Mouse (Mus musculus): ENCODE results near the gene 4930467E23Rik. TPM values are rescaled to one million over a fixed set of nuclear protein-coding genes. Genes with fewer than 3 reads are reported as not detected.
"Not testable (repeated sequence)": the region's sequence is repeated elsewhere in the genome, so short reads cannot be mapped to it uniquely, and the experiment has no call there.

The 4930467E23Rik gene
- total and polyA plus RNA-seq, 2 experiments from 2014 or later: not detected

DNA sequence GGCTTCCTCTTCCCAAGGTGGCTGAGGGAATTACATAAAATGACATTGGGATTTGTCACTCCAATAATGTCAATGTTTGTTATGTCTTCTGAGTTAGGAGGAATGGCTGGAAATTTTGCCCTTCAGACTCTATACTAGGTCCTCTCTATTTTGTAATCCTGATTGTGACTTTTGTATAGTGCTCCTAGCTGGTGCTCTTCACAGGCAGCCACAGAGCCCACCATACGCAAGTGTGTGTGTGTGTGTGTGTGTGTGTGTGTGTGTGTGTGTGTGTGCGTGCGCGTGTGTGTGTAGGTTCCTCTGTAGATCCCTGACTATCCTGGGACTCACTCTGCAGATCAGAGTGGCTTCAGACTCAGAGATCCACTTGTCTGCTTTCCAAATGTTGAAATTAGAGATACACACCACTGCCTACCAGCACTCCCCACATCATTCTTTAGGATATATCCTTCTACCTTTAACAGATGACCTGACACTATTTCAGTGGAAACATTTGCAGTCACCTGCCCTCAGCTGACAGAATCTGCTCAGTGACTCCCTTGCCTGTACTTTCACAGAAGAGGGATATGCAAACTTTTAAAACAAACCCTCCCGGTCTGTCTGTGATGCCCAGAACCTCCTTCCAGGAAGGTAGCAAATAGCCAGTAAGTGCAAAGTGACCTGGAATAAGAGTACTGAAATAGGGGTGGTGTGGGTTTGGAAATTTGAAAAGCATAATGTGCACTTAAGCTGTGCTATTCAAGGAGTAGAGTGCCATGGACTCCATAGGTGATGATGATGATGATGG lies 52.1 kb downstream of the 4930467E23Rik start:
- H3K4me1 ChIP-seq (ENCODE audit: insufficient read depth, low read length); ATAC-seq (ENCODE audit: low FRiP score); H3K27me3 ChIP-seq (ENCODE audit: insufficient read depth, low read length); H3K9ac ChIP-seq (replicated peaks; ENCODE audit: low read length, poor library complexity, severe bottlenecking); H3K4me3 ChIP-seq (ENCODE audit: low read depth, low read length); H3K27ac ChIP-seq (ENCODE audit: low read depth, low read length); H3K9me3 ChIP-seq (ENCODE audit: low read length); H3K36me3 ChIP-seq (ENCODE audit: insufficient read depth, low read length); DNase-seq (ENCODE audit: low spot score); H3K4me2 ChIP-seq (ENCODE audit: low read depth, low read length, poor library complexity, severe bottlenecking): not testable (repeated sequence)
- 95% methylated on average over 5 of the region's 5 CpGs for WGBS

DNA sequence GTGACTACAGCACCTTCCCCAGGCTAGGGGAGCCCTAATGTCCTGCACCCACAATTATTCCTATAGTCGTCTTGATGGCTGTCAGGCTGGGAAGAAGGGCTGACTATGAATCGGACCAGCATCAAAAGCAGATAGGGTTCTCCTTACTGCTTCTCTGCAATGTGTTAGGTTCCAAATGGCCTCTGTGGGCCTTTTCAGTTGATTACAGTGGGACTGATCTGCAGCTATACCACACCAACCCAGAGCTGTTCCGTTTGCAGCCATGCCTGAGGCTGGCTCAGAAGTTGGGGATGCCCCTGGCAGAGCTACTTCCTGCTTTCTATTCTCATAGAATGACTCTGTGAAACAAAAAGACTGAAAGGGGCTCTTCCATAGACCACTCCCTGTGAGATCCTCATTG lies 53.4 kb downstream of the 4930467E23Rik start:
- not testable (repeated sequence) for H3K27me3 ChIP-seq (ENCODE audit: insufficient read depth, low read length); H3K4me1 ChIP-seq (ENCODE audit: insufficient read depth, low read length); ATAC-seq (ENCODE audit: low FRiP score); H3K4me2 ChIP-seq (ENCODE audit: low read depth, low read length, poor library complexity, severe bottlenecking); H3K4me3 ChIP-seq (ENCODE audit: low read depth, low read length); H3K36me3 ChIP-seq (ENCODE audit: insufficient read depth, low read length); H3K27ac ChIP-seq (ENCODE audit: low read depth, low read length); H3K9me3 ChIP-seq (ENCODE audit: low read length); DNase-seq (ENCODE audit: low spot score); H3K9ac ChIP-seq (replicated peaks; ENCODE audit: low read length, poor library complexity, severe bottlenecking)
- WGBS: 86% methylated on average over 3 of the region's 3 CpGs

DNA sequence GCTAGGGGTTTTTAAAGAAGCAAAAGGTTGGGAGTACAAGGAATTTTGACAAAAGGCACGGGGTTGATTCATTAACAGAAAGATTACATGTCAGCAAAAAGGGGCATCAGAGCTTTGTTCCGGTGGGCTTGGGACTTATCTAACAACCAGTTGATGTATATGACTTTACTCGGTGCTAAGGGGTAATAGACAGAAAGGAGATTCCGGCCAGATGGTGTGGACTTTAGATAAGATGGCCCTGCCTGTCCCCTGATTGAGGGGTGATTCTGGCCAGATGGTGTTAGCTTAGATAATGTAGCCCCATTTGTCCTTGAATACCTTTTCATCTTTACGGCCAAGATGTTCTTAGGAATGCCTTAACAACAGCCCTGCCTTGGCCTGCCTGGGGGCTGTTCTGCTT lies 54.5 kb downstream of the 4930467E23Rik start:
- not testable (repeated sequence) for H3K27ac ChIP-seq (ENCODE audit: low read depth, low read length); H3K4me3 ChIP-seq (ENCODE audit: low read depth, low read length); H3K36me3 ChIP-seq (ENCODE audit: insufficient read depth, low read length); H3K27me3 ChIP-seq (ENCODE audit: insufficient read depth, low read length); ATAC-seq (ENCODE audit: low FRiP score); H3K4me2 ChIP-seq (ENCODE audit: low read depth, low read length, poor library complexity, severe bottlenecking); H3K9ac ChIP-seq (replicated peaks; ENCODE audit: low read length, poor library complexity, severe bottlenecking); DNase-seq (ENCODE audit: low spot score); H3K9me3 ChIP-seq (ENCODE audit: low read length); H3K4me1 ChIP-seq (ENCODE audit: insufficient read depth, low read length)
- no CpG with 5 or more reads among the region's 5 CpGs for WGBS

DNA sequence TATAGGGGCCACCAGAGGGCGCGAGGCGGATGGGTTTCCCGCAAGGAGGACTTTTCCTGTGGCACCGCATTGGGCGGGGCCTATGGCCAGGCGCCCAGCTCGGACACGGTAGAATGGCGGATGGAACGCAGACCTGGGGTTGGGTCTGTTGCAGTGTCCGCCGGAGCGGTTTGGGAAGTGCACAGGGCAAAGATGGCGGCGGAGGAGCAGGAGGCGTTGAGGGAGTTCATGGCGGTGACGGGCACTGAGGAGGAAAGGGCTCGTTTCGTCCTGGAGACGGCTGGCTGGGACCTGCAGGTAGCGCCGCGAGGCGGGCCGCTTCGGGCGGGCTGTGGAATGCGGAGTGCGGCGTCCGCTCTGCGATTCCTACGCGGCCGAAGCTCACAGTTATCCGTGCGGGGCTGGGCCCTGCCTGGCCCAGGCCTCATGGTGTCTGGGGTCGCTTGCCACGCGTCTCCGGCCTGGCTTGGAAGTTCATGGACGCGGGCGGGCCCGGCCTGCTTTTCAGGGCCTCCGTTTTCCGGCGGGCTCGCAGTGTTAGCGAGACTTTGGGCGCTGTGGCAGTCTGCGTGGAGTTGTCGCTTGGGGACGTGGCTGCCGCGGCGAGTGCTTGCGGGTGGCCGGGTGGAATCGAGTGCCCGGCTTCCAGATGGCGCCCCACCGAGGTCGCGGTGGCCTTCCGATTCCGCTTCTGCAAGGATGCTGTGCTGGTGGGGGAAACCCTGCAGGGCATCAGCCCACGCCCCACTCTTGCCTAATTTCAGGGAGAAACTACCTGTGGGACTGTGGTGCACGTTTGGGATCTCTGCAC lies 55.4 kb downstream of the 4930467E23Rik start:
- H3K27me3 ChIP-seq (ENCODE audit: insufficient read depth, low read length); H3K9me3 ChIP-seq (ENCODE audit: low read length); H3K4me1 ChIP-seq (ENCODE audit: insufficient read depth, low read length); H3K36me3 ChIP-seq (ENCODE audit: insufficient read depth, low read length): not testable (repeated sequence)
- WGBS: 19% methylated on average over 64 of the region's 71 CpGs
- peak; percentile 98 for DNase-seq (ENCODE audit: low spot score)
- peak overlapping the region; percentile 45 for H3K4me2 ChIP-seq (ENCODE audit: low read depth, low read length, poor library complexity, severe bottlenecking)
- peak; percentile 100 for ATAC-seq (ENCODE audit: low FRiP score)
- H3K9ac ChIP-seq (replicated peaks; ENCODE audit: low read length, poor library complexity, severe bottlenecking): peak overlapping the region; percentile 74
- H3K4me3 ChIP-seq (ENCODE audit: low read depth, low read length): peak overlapping the region; percentile 51
- H3K27ac ChIP-seq (ENCODE audit: low read depth, low read length): peak overlapping the region; percentile 69; the same call in 1 of the 2 replicates
- TF ChIP-seq CTCF (IDR thresholded peaks at IDR 0.05): peak; percentile 44; the same call in 1 of the 2 replicates

DNA sequence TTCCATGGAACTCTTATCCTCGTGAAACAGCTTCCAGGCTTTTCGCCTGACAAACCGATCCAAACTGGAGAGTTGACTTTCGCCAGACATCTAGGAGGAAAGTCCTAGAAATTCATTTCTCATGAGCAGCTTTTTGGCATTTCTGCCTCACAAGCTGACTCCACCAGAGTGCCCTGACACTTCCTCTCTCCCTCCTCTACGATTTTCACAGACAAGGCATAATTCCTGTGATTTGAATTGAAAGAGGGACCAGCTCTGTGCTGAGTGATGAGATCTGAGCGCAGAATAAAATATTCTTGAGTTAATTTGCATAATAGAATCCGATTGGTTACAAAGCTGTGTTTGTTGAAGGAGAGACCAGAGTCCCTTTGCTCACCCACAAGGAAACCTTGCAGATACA lies 63.3 kb downstream of the 4930467E23Rik start:
- DNase-seq (ENCODE audit: low spot score); H3K4me1 ChIP-seq (ENCODE audit: insufficient read depth, low read length); H3K27ac ChIP-seq (ENCODE audit: low read depth, low read length); H3K36me3 ChIP-seq (ENCODE audit: insufficient read depth, low read length); ATAC-seq (ENCODE audit: low FRiP score); H3K9me3 ChIP-seq (ENCODE audit: low read length); H3K4me3 ChIP-seq (ENCODE audit: low read depth, low read length); H3K4me2 ChIP-seq (ENCODE audit: low read depth, low read length, poor library complexity, severe bottlenecking); H3K27me3 ChIP-seq (ENCODE audit: insufficient read depth, low read length); H3K9ac ChIP-seq (replicated peaks; ENCODE audit: low read length, poor library complexity, severe bottlenecking): not testable (repeated sequence)
- WGBS: 80% methylated on average over 7 of the region's 7 CpGs

Other genes with a start within 250 kb of the 4930467E23Rik start
- gene Defb7, start 234.5 kb upstream of the 4930467E23Rik start, total RNA-seq (2014; rRNA removed): not detected in 2 replicates
- not detected in 2 replicates for gene Defb7, start 234.5 kb upstream of the 4930467E23Rik start, polyA plus RNA-seq (2015; fragmentation: Nextera tagmentation; extraction: Ambion mirVana)
- gene Gm31371, start 173.8 kb downstream of the 4930467E23Rik start, total RNA-seq (2014; rRNA removed): not detected in 2 replicates
- 0.07 TPM in 1 of 2 replicates, not detected in the other for gene Gm31371, start 173.8 kb downstream of the 4930467E23Rik start, polyA plus RNA-seq (2015; fragmentation: Nextera tagmentation; extraction: Ambion mirVana)